Mouse (Mus musculus) heart, postnatal 0 days (tissue): ENCODE results near the gene Adcy1.

Source experiments
- CTCF ChIP-seq: IDR thresholded peaks from 2 replicates; pipeline ENCODE4 v1.5.1; 2016; ENCODE audit warnings: antibody characterized with exemption, control low read depth, low read depth
- EP300 ChIP-seq: IDR thresholded peaks from 2 replicates; pipeline ENCODE4 v1.6.1; 2016; ENCODE audit warnings: antibody characterized with exemption, low read depth

- TF ChIP-seq EP300 (no peak), CTCF (no peak)
Observed at GRCm38 (mm10) chr11:7076510-7076909, 13.2 kb downstream of the Adcy1 start.
